Mouse (Mus musculus): ENCODE measurements around the gene Ssbp3.

GRCm38 (mm10) chr4:106964356-106964755, 53.9 kb downstream of the Ssbp3 start:
- no peak for TF ChIP-seq CTCF (IDR thresholded peaks at IDR 0.05; ENCODE audit: low read depth)
- TF ChIP-seq EP300 (IDR thresholded peaks at IDR 0.05; ENCODE audit: low read depth): no peak
